Mouse (Mus musculus) neural tube, embryonic 13.5 days (tissue): ENCODE results near the gene Bcl9l. TPM values are rescaled to one million over a fixed set of nuclear protein-coding genes. Genes with fewer than 3 reads are reported as not detected.

Experiments used
- ATAC-seq: fragments of 200-750 bp; cut with Nextera tagmentation; 2 replicates; pipeline ENCODE4 v1.8.0; 2017; ENCODE audit warnings: low read depth, mild to moderate bottlenecking, moderate TSS enrichment, moderate library complexity
- H3K27ac ChIP-seq: fragments of 300-500 bp; sonication (generic); replicated peaks from 2 replicates; pipeline ENCODE4 v1.5.1; 2015; ENCODE audit warnings: moderate library complexity, mild to moderate bottlenecking, inconsistent platforms
- H3K27me3 ChIP-seq: fragments of 300-500 bp; sonication (generic); 2 replicates; pipeline ENCODE4 v1.6.1; 2015; ENCODE audit warnings: mild to moderate bottlenecking, inconsistent platforms
- H3K36me3 ChIP-seq: fragments of 300-500 bp; sonication (generic); 2 replicates; pipeline ENCODE4 v1.6.1; 2015; ENCODE audit warnings: mild to moderate bottlenecking, inconsistent platforms
- H3K4me1 ChIP-seq: fragments of 300-500 bp; sonication (generic); replicated peaks from 2 replicates; pipeline ENCODE4 v1.6.1; 2015; ENCODE audit warnings: inconsistent platforms
- H3K4me2 ChIP-seq: fragments of 300-500 bp; sonication (generic); 2 replicates; pipeline ENCODE4 v1.6.1; 2015; ENCODE audit warnings: inconsistent platforms, mild to moderate bottlenecking, moderate library complexity
- H3K4me3 ChIP-seq: fragments of 300-500 bp; sonication (generic); 2 replicates; pipeline ENCODE4 v1.5.1; 2015; ENCODE audit warnings: mild to moderate bottlenecking, inconsistent platforms
- H3K9ac ChIP-seq: fragments of 300-500 bp; sonication (generic); 2 replicates; pipeline ENCODE4 v1.6.1; 2015; ENCODE audit warnings: moderate library complexity, mild to moderate bottlenecking, inconsistent platforms
- H3K9me3 ChIP-seq: fragments of 300-500 bp; sonication (generic); 2 replicates; pipeline ENCODE4 v1.6.1; 2016; ENCODE audit warnings: inconsistent platforms
- WGBS: fragments of 180-500 bp; shearing (Covaris S2); methylation state at CpG from one replicate; pipeline ENCODE4 v1.1.7; 2015; 5-methylcytosine and 5-hydroxymethylcytosine counted together
- polyA plus RNA-seq: library from polyadenylated mRNA; unstranded; fragments of >200 nt; fragmentation: Nextera tagmentation; extraction: Ambion mirVana; gene quantifications from 2 replicates; pipeline ENCODE4 v1.2.1, GENCODE M21; 2015

The Bcl9l gene
- polyA plus RNA-seq, 1 experiment from 2014 or later: 9.4 TPM

GRCm38 (mm10) chr9:44524235-44524826 lies 41.7 kb downstream of the Bcl9l start:
- Histone ChIP-seq H3K36me3 (no peaks in the 10 kb centered on the region), H3K4me1 (no peaks in the 10 kb centered on the region), H3K27me3 (no peaks in the 10 kb centered on the region), H3K9me3 (no peaks in the 10 kb centered on the region), H3K4me2 (no peak overlapping the region), H3K9ac (no peak overlapping the region), H3K27ac (no peak overlapping the region), H3K4me3 (no peak overlapping the region)
- no peak for ATAC-seq
- WGBS: 81% methylated on average over 5 of the region's 5 CpGs

GRCm38 (mm10) chr9:44525001-44525400 lies 42.4 kb downstream of the Bcl9l start:
- Histone ChIP-seq H3K9ac (no peak overlapping the region), H3K36me3 (no peaks in the 10 kb centered on the region), H3K9me3 (no peaks in the 10 kb centered on the region), H3K27ac (no peak overlapping the region), H3K27me3 (no peaks in the 10 kb centered on the region), H3K4me1 (no peaks in the 10 kb centered on the region), H3K4me3 (no peak overlapping the region), H3K4me2 (no peak overlapping the region)
- 86% methylated on average over 3 of the region's 3 CpGs for WGBS
- ATAC-seq: no peak

GRCm38 (mm10) chr9:44525589-44525988 lies 43.0 kb downstream of the Bcl9l start:
- H3K27me3 ChIP-seq: no peaks in the 10 kb centered on the region
- no peaks in the 10 kb centered on the region for H3K4me1 ChIP-seq
- no peak overlapping the region for H3K4me2 ChIP-seq
- ATAC-seq: no peak
- H3K9me3 ChIP-seq: no peaks in the 10 kb centered on the region
- H3K4me3 ChIP-seq: no peak overlapping the region
- H3K27ac ChIP-seq: no peak overlapping the region
- no peaks in the 10 kb centered on the region for H3K36me3 ChIP-seq
- H3K9ac ChIP-seq: no peak overlapping the region
- WGBS: 85% methylated on average over 8 of the region's 8 CpGs

GRCm38 (mm10) chr9:44526337-44527112 lies 43.9 kb downstream of the Bcl9l start:
- no peak overlapping the region for H3K9ac ChIP-seq
- H3K27ac ChIP-seq: no peak overlapping the region
- H3K36me3 ChIP-seq: no peaks in the 10 kb centered on the region
- H3K4me1 ChIP-seq: no peaks in the 10 kb centered on the region
- H3K4me3 ChIP-seq: no peak overlapping the region
- ATAC-seq: no peak
- H3K9me3 ChIP-seq: no peaks in the 10 kb centered on the region
- WGBS: 57% methylated on average over 9 of the region's 9 CpGs
- no peak overlapping the region for H3K4me2 ChIP-seq
- H3K27me3 ChIP-seq: no peaks in the 10 kb centered on the region

GRCm38 (mm10) chr9:44528340-44528739 lies 45.7 kb downstream of the Bcl9l start:
- 83% methylated on average over 8 of the region's 8 CpGs for WGBS
- Histone ChIP-seq H3K4me3 (no peak overlapping the region), H3K4me1 (no peaks in the 10 kb centered on the region), H3K9ac (no peak overlapping the region), H3K9me3 (no peaks in the 10 kb centered on the region), H3K4me2 (no peak overlapping the region), H3K36me3 (no peaks in the 10 kb centered on the region), H3K27ac (no peak overlapping the region), H3K27me3 (no peaks in the 10 kb centered on the region)
- ATAC-seq: no peak

DNA sequence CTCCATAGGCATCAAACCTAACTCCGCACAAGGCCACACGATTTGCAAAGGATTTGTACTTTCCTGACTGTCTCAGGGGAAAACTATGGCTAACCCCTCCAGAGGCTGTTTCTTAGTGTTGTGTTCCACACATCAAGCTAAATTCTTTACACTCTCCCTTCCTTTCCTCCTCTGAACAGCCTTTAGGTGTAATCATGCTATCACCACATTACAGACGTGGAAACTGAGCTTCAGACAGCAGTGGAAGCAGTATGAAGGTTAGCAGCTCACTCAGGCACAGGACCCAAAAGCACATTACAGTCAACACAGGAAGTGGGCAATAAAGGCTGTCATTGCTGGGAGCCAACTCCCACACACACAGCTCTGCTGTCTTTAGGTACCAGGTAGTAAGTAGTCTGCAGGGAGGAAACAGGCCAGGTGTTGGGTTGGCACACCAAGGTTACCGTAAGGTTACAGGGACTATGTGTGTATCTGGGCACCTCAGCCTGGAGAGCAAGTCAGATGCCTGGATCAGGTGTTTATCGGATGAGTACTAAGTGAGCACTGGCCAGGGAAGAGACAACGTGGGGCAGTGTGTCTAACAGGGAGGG lies 50.5 kb downstream of the Bcl9l start:
- no peak overlapping the region for H3K27ac ChIP-seq
- no peak overlapping the region for H3K4me2 ChIP-seq
- WGBS: 89% methylated on average over 6 of the region's 6 CpGs
- H3K4me3 ChIP-seq: no peak overlapping the region
- H3K4me1 ChIP-seq: no peaks in the 10 kb centered on the region
- H3K9me3 ChIP-seq: no peaks in the 10 kb centered on the region
- no peaks in the 10 kb centered on the region for H3K27me3 ChIP-seq
- no peaks in the 10 kb centered on the region for H3K36me3 ChIP-seq
- no peak for ATAC-seq
- no peak overlapping the region for H3K9ac ChIP-seq

- 84% methylated on average over 19 of the region's 19 CpGs for WGBS
- Histone ChIP-seq H3K9me3 (no peaks in the 10 kb centered on the region), H3K36me3 (no peaks in the 10 kb centered on the region), H3K4me1 (no peaks in the 10 kb centered on the region), H3K4me2 (no peak overlapping the region), H3K27me3 (no peaks in the 10 kb centered on the region), H3K4me3 (no peak overlapping the region), H3K9ac (no peak overlapping the region), H3K27ac (no peak overlapping the region)
- ATAC-seq: no peak
Measured at GRCm38 (mm10) chr9:44537625-44538301, 55.1 kb downstream of the Bcl9l start.

- Histone ChIP-seq H3K9me3 (no peaks in the 10 kb centered on the region), H3K4me2 (no peak overlapping the region), H3K4me3 (no peak overlapping the region), H3K27ac (no peak overlapping the region), H3K9ac (no peak overlapping the region), H3K36me3 (no peaks in the 10 kb centered on the region), H3K27me3 (no peaks in the 10 kb centered on the region), H3K4me1 (no peaks in the 10 kb centered on the region)
- WGBS: 32% methylated on average over 2 of the region's 2 CpGs
- no peak for ATAC-seq
Measured at GRCm38 (mm10) chr9:44539816-44540421, 57.3 kb downstream of the Bcl9l start.

DNA sequence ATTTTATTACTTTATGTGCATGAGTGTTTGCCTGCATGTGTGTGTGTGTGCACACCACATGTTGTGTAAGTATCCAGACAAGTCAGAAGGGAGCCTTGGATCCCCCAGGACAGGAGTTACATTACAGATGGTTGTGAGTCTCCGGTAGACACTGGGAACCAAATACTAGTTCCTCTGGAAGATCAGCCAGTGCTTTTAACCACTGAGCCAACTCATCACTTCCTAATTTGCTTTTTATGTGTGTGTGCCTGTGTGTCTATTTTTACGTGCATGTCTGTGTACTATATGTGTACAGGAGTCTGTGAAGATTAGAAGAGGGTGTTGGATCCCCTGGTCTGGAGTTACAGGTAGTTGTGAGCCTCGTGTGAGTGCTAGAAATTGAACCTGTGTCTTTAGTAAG lies 58.1 kb downstream of the Bcl9l start:
- H3K4me3 ChIP-seq: no peak overlapping the region
- no peaks in the 10 kb centered on the region for H3K9me3 ChIP-seq
- no peaks in the 10 kb centered on the region for H3K4me1 ChIP-seq
- no peak for ATAC-seq
- H3K4me2 ChIP-seq: no peak overlapping the region
- no peaks in the 10 kb centered on the region for H3K27me3 ChIP-seq
- H3K36me3 ChIP-seq: no peaks in the 10 kb centered on the region
- 85% methylated on average over 3 of the region's 3 CpGs for WGBS
- no peak overlapping the region for H3K27ac ChIP-seq
- no peak overlapping the region for H3K9ac ChIP-seq

DNA sequence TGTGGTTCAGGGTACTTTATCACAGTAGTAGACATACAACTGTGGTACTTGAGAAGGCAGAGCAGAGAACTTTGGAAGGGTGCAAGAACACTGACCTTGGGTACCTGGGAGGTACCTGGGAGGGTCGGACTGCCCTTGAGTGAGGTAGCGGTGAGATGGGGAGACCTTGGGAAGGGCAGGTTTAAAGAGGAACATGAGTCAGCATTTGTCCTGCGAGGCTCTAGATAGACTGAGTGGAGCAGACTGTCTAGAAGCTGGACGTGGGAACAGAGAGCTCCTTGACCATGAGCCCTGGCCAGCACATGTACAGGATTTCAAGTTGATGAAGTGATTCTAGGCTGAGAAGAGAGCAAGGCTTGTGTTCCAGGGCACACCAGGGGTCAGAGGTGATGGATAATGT lies 59.7 kb downstream of the Bcl9l start:
- Histone ChIP-seq H3K9me3 (no peaks in the 10 kb centered on the region), H3K4me2 (no peak overlapping the region), H3K27me3 (no peaks in the 10 kb centered on the region), H3K4me1 (no peaks in the 10 kb centered on the region), H3K4me3 (no peak overlapping the region), H3K36me3 (no peaks in the 10 kb centered on the region), H3K9ac (no peak overlapping the region), H3K27ac (no peak overlapping the region)
- no peak for ATAC-seq
- 83% methylated on average over 4 of the region's 4 CpGs for WGBS

DNA sequence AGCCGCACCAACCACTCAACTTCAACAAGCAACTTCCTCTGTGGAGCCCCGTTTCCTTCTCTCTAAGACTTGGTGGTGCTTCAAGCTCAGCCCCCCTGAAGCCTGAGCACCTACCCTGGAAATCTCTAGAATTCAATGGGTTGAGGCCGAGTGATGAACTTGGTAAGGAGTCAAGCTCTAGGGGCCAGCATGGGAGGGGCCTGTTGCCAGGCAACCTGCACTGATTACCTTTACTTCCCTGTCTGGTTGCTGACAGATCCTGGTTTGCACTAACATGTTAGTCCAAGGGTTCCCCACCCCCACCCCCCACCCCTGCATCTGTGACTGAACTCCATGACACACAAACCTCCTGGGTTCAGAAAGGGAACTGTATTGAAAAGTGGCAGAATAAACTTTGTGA lies 62.4 kb downstream of the Bcl9l start:
- no peak for ATAC-seq
- 85% methylated on average over 3 of the region's 3 CpGs for WGBS

More for the DNA sequence above, 62.4 kb downstream of the Bcl9l start:
- H3K4me2 ChIP-seq: no peak overlapping the region
- no peaks in the 10 kb centered on the region for H3K27me3 ChIP-seq
- H3K9ac ChIP-seq: no peak overlapping the region
- no peaks in the 10 kb centered on the region for H3K36me3 ChIP-seq
- no peaks in the 10 kb centered on the region for H3K4me1 ChIP-seq
- H3K27ac ChIP-seq: no peak overlapping the region
- H3K9me3 ChIP-seq: no peaks in the 10 kb centered on the region
- H3K4me3 ChIP-seq: no peak overlapping the region
